Mouse (Mus musculus): ENCODE measurements around the gene Adcy2. TPM values are rescaled to one million over a fixed set of nuclear protein-coding genes. Genes with fewer than 3 reads are reported as not detected.

The Adcy2 gene
- total and polyA plus RNA-seq, 2 experiments from 2014 or later, result 16.8 to 50.9 TPM

- Histone ChIP-seq H3K4me3 (ENCODE audit: low read depth, low read length) (no peak overlapping the region), H3K4me2 (ENCODE audit: low read depth, low read length, poor library complexity, severe bottlenecking) (no peak overlapping the region), H3K27me3 (ENCODE audit: insufficient read depth, low read length) (no peaks in the 10 kb centered on the region), H3K9ac (replicated peaks; ENCODE audit: low read length, poor library complexity, severe bottlenecking) (no peak overlapping the region), H3K27ac (ENCODE audit: low read depth, low read length) (peak overlapping the region; percentile 33; the same call in 1 of the 2 replicates), H3K4me1 (ENCODE audit: insufficient read depth, low read length) (peaks cover 3% of the 10 kb centered on the region; the same call in 1 of the 2 replicates), H3K9me3 (ENCODE audit: low read length) (no peaks in the 10 kb centered on the region), H3K36me3 (ENCODE audit: insufficient read depth, low read length) (no peaks in the 10 kb centered on the region)
- WGBS, result 9% methylated on average over 6 of the region's 6 CpGs
- peak; percentile 82 for TF ChIP-seq CTCF (IDR thresholded peaks at IDR 0.05)
- DNase-seq (ENCODE audit: low spot score), result peak; percentile 84
- ATAC-seq (ENCODE audit: low FRiP score), result peak; percentile 52
Observed at GRCm38 (mm10) chr13:68601184-68601583, 398.2 kb downstream of the Adcy2 start.

- H3K27ac ChIP-seq (ENCODE audit: low read depth, low read length), result no peak overlapping the region
- no peaks in the 10 kb centered on the region for H3K9me3 ChIP-seq (ENCODE audit: low read length)
- no peak overlapping the region for H3K9ac ChIP-seq (replicated peaks; ENCODE audit: low read length, poor library complexity, severe bottlenecking)
- peak; percentile 46 for TF ChIP-seq CTCF (IDR thresholded peaks at IDR 0.05)
- H3K4me2 ChIP-seq (ENCODE audit: low read depth, low read length, poor library complexity, severe bottlenecking), result no peak overlapping the region
- no peak overlapping the region for H3K4me3 ChIP-seq (ENCODE audit: low read depth, low read length)
- no peak for ATAC-seq (ENCODE audit: low FRiP score)
- peaks cover 3% of the 10 kb centered on the region; the same call in 1 of the 2 replicates for H3K4me1 ChIP-seq (ENCODE audit: insufficient read depth, low read length)
- H3K27me3 ChIP-seq (ENCODE audit: insufficient read depth, low read length), result no peaks in the 10 kb centered on the region
- no peaks in the 10 kb centered on the region for H3K36me3 ChIP-seq (ENCODE audit: insufficient read depth, low read length)
- DNase-seq (ENCODE audit: low spot score), result peak; percentile 27
Observed at GRCm38 (mm10) chr13:68598953-68599352, 400.4 kb downstream of the Adcy2 start.

- WGBS, result 18% methylated on average over 13 of the region's 13 CpGs
Observed at GRCm38 (mm10) chr13:68597667-68598066, 401.7 kb downstream of the Adcy2 start.

GRCm38 (mm10) chr13:68597199-68597598, 402.1 kb downstream of the Adcy2 start, which contains the start of gene 1700001L19Rik:
TSS of gene 1700001L19Rik (plus strand) at chr13:68597421.
- Histone ChIP-seq H3K4me1 (ENCODE audit: insufficient read depth, low read length) (peaks cover 3% of the 10 kb centered on the region; the same call in 1 of the 2 replicates), H3K36me3 (ENCODE audit: insufficient read depth, low read length) (peaks cover 4% of the 10 kb centered on the region; the same call in 1 of the 2 replicates), H3K4me2 (ENCODE audit: low read depth, low read length, poor library complexity, severe bottlenecking) (peak within 1 kb of the TSS; percentile 47), H3K9ac (replicated peaks; ENCODE audit: low read length, poor library complexity, severe bottlenecking) (peak within 1 kb of the TSS; percentile 34; the same call in 1 of the 2 replicates), H3K27me3 (ENCODE audit: insufficient read depth, low read length) (no peaks in the 10 kb centered on the region), H3K9me3 (ENCODE audit: low read length) (no peaks in the 10 kb centered on the region), H3K4me3 (ENCODE audit: low read depth, low read length) (peak within 1 kb of the TSS; percentile 29), H3K27ac (ENCODE audit: low read depth, low read length) (no peak within 1 kb of the TSS)
- peak; percentile 50 for DNase-seq (ENCODE audit: low spot score)
- no peak for TF ChIP-seq CTCF (IDR thresholded peaks at IDR 0.05)
- ATAC-seq (ENCODE audit: low FRiP score), result peak; percentile 42; the same call in 1 of the 2 replicates
- 10% methylated on average over 9 of the region's 10 CpGs for WGBS

More at GRCm38 (mm10) chr13:68597667-68598066, 401.7 kb downstream of the Adcy2 start:
- peaks cover 3% of the 10 kb centered on the region; the same call in 1 of the 2 replicates for H3K4me1 ChIP-seq (ENCODE audit: insufficient read depth, low read length)
- no peak for TF ChIP-seq CTCF (IDR thresholded peaks at IDR 0.05)
- no peak overlapping the region for H3K27ac ChIP-seq (ENCODE audit: low read depth, low read length)
- H3K4me2 ChIP-seq (ENCODE audit: low read depth, low read length, poor library complexity, severe bottlenecking), result peak overlapping the region; percentile 47
- peaks cover 4% of the 10 kb centered on the region; the same call in 1 of the 2 replicates for H3K36me3 ChIP-seq (ENCODE audit: insufficient read depth, low read length)
- no peaks in the 10 kb centered on the region for H3K9me3 ChIP-seq (ENCODE audit: low read length)
- H3K4me3 ChIP-seq (ENCODE audit: low read depth, low read length), result peak overlapping the region; percentile 29
- peak overlapping the region; percentile 34; the same call in 1 of the 2 replicates for H3K9ac ChIP-seq (replicated peaks; ENCODE audit: low read length, poor library complexity, severe bottlenecking)
- DNase-seq (ENCODE audit: low spot score) (no peak), ATAC-seq (ENCODE audit: low FRiP score) (peak; percentile 31; the same call in 1 of the 2 replicates)
- H3K27me3 ChIP-seq (ENCODE audit: insufficient read depth, low read length), result no peaks in the 10 kb centered on the region

GRCm38 (mm10) chr13:68593797-68594196, 405.5 kb downstream of the Adcy2 start:
- Histone ChIP-seq H3K4me3 (ENCODE audit: low read depth, low read length) (no peak overlapping the region), H3K27me3 (ENCODE audit: insufficient read depth, low read length) (no peaks in the 10 kb centered on the region), H3K9ac (replicated peaks; ENCODE audit: low read length, poor library complexity, severe bottlenecking) (no peak overlapping the region), H3K4me1 (ENCODE audit: insufficient read depth, low read length) (no peaks in the 10 kb centered on the region), H3K4me2 (ENCODE audit: low read depth, low read length, poor library complexity, severe bottlenecking) (no peak overlapping the region), H3K27ac (ENCODE audit: low read depth, low read length) (no peak overlapping the region), H3K9me3 (ENCODE audit: low read length) (no peaks in the 10 kb centered on the region), H3K36me3 (ENCODE audit: insufficient read depth, low read length) (peaks cover 19% of the 10 kb centered on the region)
- TF ChIP-seq CTCF (IDR thresholded peaks at IDR 0.05), result peak; percentile 72
- DNase-seq (ENCODE audit: low spot score) (peak; percentile 84), ATAC-seq (ENCODE audit: low FRiP score) (no peak; the same call in 1 of the 2 replicates)
- WGBS, result 77% methylated on average over 1 of the region's 1 CpGs

GRCm38 (mm10) chr13:68588352-68588751, 411.0 kb downstream of the Adcy2 start:
- H3K9ac ChIP-seq (replicated peaks; ENCODE audit: low read length, poor library complexity, severe bottlenecking), result no peak overlapping the region
- H3K9me3 ChIP-seq (ENCODE audit: low read length), result no peaks in the 10 kb centered on the region
- no peaks in the 10 kb centered on the region for H3K4me1 ChIP-seq (ENCODE audit: insufficient read depth, low read length)
- no peaks in the 10 kb centered on the region for H3K27me3 ChIP-seq (ENCODE audit: insufficient read depth, low read length)
- no peak overlapping the region for H3K27ac ChIP-seq (ENCODE audit: low read depth, low read length)
- H3K4me3 ChIP-seq (ENCODE audit: low read depth, low read length), result no peak overlapping the region
- H3K4me2 ChIP-seq (ENCODE audit: low read depth, low read length, poor library complexity, severe bottlenecking), result no peak overlapping the region
- DNase-seq (ENCODE audit: low spot score) (no peak), ATAC-seq (ENCODE audit: low FRiP score) (no peak)
- H3K36me3 ChIP-seq (ENCODE audit: insufficient read depth, low read length), result peaks cover 56% of the 10 kb centered on the region
- TF ChIP-seq CTCF (IDR thresholded peaks at IDR 0.05), result no peak
